In genomic region chr11:24200310-24200709, GRCm38 (mm10) we compare ENCODE assay signal across 16 mouse cellular contexts.
A peak's percentile ranks its signal among the peaks of the same experiment; 100 is the strongest.
DNase-seq lines count a peak whose midpoint lies in the region; ATAC-seq lines count a peak whose summit lies in the region.
"Had no signal": no experiment of that assay in that cellular context is flagged by ENCODE, and none has a peak within 500 bp of the region (broad histone marks: within the 10 kb centered on the region; RNA-seq: fewer than 3 reads in every experiment).

No protein-coding gene starts in this region.

- no peaks in the 10 kb centered on the region for H3K36me3 ChIP-seq in liver, embryonic 16.5 days (ENCODE audit: control insufficient read depth, insufficient read depth)
- no peaks in the 10 kb centered on the region for H3K36me3 ChIP-seq in liver, embryonic 11.5 days (ENCODE audit: control insufficient read depth, insufficient read depth, low read length)
- H3K36me3 ChIP-seq in splenic B cell, adult 2 months (ENCODE audit: control insufficient read depth, insufficient read depth, low read length, poor library complexity, severe bottlenecking): no peaks in the 10 kb centered on the region
- H3K36me3 ChIP-seq: forebrain, embryonic 15.5 days; hindbrain, embryonic 13.5 days; intestine, embryonic 15.5 days; limb, embryonic 12.5 days; neural tube, embryonic 15.5 days had no signal

- no peak for DNase-seq in liver, embryonic 11.5 days (ENCODE audit: low spot score)
- peak; percentile 66 for DNase-seq in splenic B cell, adult 2 months (ENCODE audit: low read depth, low spot score)
- no peak for DNase-seq in layer of hippocampus, postnatal 14 days (ENCODE audit: low spot score in 2 of 2)
- no peak for DNase-seq in left cerebral cortex, postnatal 4 days
- DNase-seq: adrenal gland, postnatal 14 days; heart, adult 18-20 months; layer of hippocampus, postnatal 36 days had no signal

- no peaks in the 10 kb centered on the region; the same call in 1 of the 2 replicates for H3K4me1 ChIP-seq in liver, embryonic 16.5 days (ENCODE audit: control insufficient read depth, low read depth, low read length)
- peaks cover 9% of the 10 kb centered on the region for H3K4me1 ChIP-seq in liver, embryonic 11.5 days (replicated peaks; ENCODE audit: control insufficient read depth, insufficient read depth, low read length)

- H3K27ac ChIP-seq in liver, embryonic 16.5 days (ENCODE audit: low read length): no peak overlapping the region
- H3K27ac ChIP-seq in liver, embryonic 11.5 days (ENCODE audit: low read depth, low read length): no peak overlapping the region
- H3K27ac ChIP-seq: forebrain, embryonic 15.5 days; hindbrain, embryonic 13.5 days; intestine, embryonic 15.5 days; limb, embryonic 12.5 days; neural tube, embryonic 15.5 days had no signal

- no peak overlapping the region for H3K9ac ChIP-seq in liver, embryonic 16.5 days (ENCODE audit: low read depth, low read length)
- no peak overlapping the region for H3K9ac ChIP-seq in liver, embryonic 11.5 days (ENCODE audit: low read depth, low read length)
- H3K9ac ChIP-seq: forebrain, embryonic 15.5 days; hindbrain, embryonic 13.5 days; intestine, embryonic 15.5 days; limb, embryonic 12.5 days; neural tube, embryonic 15.5 days had no signal

- no peak overlapping the region for H3K4me3 ChIP-seq in liver, embryonic 16.5 days (ENCODE audit: low read depth, low read length)
- H3K4me3 ChIP-seq in liver, embryonic 11.5 days (ENCODE audit: low read depth, low read length): no peak overlapping the region
- H3K4me3 ChIP-seq: forebrain, embryonic 15.5 days; hindbrain, embryonic 13.5 days; intestine, embryonic 15.5 days; limb, embryonic 12.5 days; neural tube, embryonic 15.5 days had no signal

- H3K4me2 ChIP-seq in liver, embryonic 16.5 days (ENCODE audit: low read depth, low read length): no peak overlapping the region
- no peak overlapping the region for H3K4me2 ChIP-seq in liver, embryonic 11.5 days
- H3K4me2 ChIP-seq: forebrain, embryonic 15.5 days; hindbrain, embryonic 13.5 days; intestine, embryonic 15.5 days; limb, embryonic 12.5 days; neural tube, embryonic 15.5 days had no signal

- intact Hi-C loops in left cerebral cortex, postnatal 4 days (cut with DNase I): no loop called here

- WGBS in liver, embryonic 16.5 days (ENCODE audit: insufficient replicate concordance): 28% methylated on average over 5 of the region's 5 CpGs
- 61% methylated on average over 5 of the region's 5 CpGs for WGBS in liver, embryonic 11.5 days

- no peaks in the 10 kb centered on the region for H3K9me3 ChIP-seq in liver, embryonic 16.5 days (replicated peaks; ENCODE audit: control insufficient read depth, low read length)
- no peaks in the 10 kb centered on the region for H3K9me3 ChIP-seq in liver, embryonic 11.5 days (ENCODE audit: control insufficient read depth, low read length)
- H3K9me3 ChIP-seq: forebrain, embryonic 15.5 days; hindbrain, embryonic 13.5 days; intestine, embryonic 15.5 days; limb, embryonic 12.5 days; neural tube, embryonic 15.5 days had no signal

- 0 out of 2 replicates have a peak, but pooled peaks have one; percentile 18 for ATAC-seq in liver, embryonic 16.5 days (ENCODE audit: low read depth)
- ATAC-seq in liver, embryonic 11.5 days (replicated peaks; ENCODE audit: low FRiP score): no peak
- ATAC-seq in common myeloid progenitor, adult 5-6 weeks (replicated peaks; ENCODE audit: low read depth, poor library complexity, severe bottlenecking): peak; percentile 83
- ATAC-seq in megakaryocyte progenitor cell, adult 5-6 weeks (replicated peaks; ENCODE audit: poor library complexity): peak; percentile 87
- ATAC-seq: CD4-positive, CD25-positive, alpha-beta regulatory T cell, adult 4 months; forebrain, embryonic 15.5 days; intestine, embryonic 15.5 days had no signal

- H3K27me3 ChIP-seq in liver, embryonic 16.5 days (ENCODE audit: control insufficient read depth, insufficient read depth, low read depth, low read length): no peaks in the 10 kb centered on the region
- peaks cover 2% of the 10 kb centered on the region; the same call in 1 of the 2 replicates for H3K27me3 ChIP-seq in liver, embryonic 11.5 days (replicated peaks; ENCODE audit: control insufficient read depth, insufficient read depth, low read length)
- no peaks in the 10 kb centered on the region for H3K27me3 ChIP-seq in splenic B cell, adult 2 months (ENCODE audit: control insufficient read depth, insufficient read depth, low read length, poor library complexity, severe bottlenecking)
- H3K27me3 ChIP-seq: forebrain, embryonic 15.5 days; hindbrain, embryonic 13.5 days; intestine, embryonic 15.5 days; limb, embryonic 12.5 days; neural tube, embryonic 15.5 days had no signal
